Mouse (Mus musculus) induced T-regulatory cell, adult 2 months (primary cell): ENCODE measurements at regions not wholly inside any gene's neighbourhood (a gene's known extent, or its start where the extent isn't known, plus 50 kb on each side); places are given as distances from the start of the nearest gene placed in this dataset.
"Not testable (repeated sequence)": the region's sequence is repeated elsewhere in the genome, so short reads cannot be mapped to it uniquely, and the experiment has no call there.

ENCODE experiments used
- DNase-seq: peaks from one replicate; pipeline ENCODE4 v3.0.0-alpha.2; 2012; ENCODE audit warnings: low read depth

DNA sequence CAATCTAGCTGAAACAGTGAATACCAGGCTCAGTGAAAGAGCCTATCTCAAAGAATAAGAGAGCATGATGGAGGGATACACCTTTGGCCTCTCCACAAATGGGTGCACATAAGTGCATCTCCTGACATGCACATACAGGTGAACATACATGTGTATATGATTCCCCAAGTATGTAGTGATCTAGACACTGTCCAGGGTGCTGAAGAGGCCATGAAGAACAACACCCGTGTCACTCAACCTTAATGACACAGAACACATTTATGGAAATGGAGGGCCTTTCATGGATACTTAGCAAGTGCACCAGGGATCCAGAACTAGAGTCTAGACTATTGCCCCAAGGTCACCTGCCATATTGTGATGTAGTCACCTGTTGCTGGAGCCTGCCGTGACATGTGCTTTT, 56.9 kb downstream of the Spata19 start:
- no peak for DNase-seq

DNA sequence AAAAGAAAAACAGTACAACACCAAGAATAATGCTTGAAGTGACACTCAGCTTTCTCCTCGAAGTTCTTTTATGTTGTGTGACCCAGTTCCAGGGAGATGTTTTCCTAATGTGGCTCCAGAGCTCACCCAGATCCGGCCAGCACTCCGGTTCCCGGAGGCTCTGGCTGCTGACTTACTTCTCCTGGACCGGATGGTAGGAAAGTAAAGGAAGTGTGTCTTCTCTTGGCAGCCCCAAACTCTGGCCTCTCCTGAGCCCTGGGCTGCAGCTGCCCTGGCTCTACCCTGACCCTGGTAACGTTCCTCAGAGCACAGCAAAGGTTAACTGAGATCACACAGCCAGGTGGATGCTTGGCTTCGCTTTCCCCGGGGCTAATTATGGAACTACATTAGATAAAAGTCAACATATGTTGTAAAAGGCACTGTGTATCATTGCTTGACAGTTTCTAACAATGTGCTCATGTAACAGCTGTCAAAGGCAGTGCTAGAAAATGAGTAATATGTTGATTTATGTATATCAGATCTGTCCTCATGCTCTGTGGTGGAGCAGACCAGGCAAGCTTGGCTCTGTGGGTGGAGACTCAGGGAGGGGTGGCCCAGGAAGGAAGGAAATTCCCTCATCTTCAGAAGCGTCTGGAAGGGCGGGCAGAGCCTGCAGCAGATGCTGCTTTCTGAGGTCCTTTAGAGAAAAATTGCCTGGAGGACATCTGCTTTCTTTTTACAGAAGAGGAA, 57.5 kb downstream of the Spata19 start:
- DNase-seq: no peak

DNA sequence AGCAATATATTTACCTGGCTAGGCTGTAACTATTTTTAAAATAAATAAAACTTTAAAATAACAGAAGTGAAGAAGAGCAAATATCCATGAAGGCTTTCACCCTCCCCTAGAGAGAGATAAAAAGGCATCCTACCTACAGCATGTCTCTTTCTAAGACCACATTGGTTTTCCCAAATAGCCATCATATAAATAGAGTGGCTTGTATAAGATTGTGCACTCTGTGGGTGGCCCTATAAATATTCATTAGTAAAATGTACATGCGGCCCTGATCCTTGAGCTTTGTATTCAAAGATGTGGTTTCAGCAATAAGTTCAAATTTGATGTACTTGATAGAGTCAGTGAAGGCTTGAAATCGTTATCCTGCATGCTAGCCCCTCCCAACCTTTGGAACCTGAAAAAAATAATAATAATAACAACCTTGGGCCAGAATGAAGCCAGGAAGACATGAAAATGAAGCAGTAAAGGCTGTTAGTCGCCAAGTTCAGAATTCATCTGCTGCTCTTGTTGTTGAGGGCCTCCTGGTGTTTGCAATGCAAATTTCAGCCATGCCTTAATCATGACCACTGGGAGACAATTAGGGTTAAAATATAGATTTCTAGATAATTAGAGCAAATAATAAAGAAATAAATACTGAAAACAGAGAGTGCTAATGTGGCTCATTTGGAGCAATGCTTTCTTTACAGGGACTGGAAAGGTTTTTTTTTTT, 61.9 kb downstream of the Spata19 start:
- no peak for DNase-seq

DNA sequence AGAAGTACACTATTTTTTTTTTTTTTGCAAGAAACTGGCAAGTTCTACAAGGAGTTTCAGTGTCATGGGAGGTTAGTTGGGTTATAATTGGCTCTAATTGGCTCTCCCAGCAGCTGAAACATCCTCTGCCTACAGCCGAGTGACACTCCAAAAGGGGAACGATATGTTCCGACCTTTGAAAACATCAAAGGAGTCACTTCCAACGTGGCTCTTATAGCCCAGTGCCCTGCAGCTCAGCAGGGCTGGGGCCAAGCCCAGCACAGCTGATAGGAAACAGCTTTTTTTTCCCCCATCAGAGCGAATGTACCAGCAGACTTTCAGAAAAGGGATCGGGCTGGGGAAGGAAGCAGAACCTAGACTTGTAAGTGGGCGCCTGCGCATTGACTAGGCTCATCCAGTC, 64.4 kb downstream of the Spata19 start:
- DNase-seq: no peak

DNA sequence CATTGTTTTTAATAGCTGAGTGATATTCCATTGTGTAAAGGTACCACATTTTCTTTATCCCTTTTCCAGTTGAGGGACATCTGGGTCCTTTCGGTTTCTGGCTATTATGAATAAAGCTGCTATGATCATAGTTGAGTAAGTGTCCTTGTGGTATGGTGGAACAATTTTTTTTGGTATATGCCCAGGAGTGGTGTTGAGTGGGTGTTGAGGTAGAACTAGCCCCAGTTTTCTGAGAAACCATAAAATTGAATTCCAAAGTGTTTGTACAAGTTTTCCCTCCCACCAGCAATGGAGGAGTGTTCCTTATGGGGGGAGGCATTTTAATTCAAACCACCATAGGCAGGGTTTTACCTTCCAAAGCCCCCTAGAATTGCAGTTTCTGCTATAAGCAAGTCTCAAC, 67.4 kb downstream of the Spata19 start:
- DNase-seq: no peak

DNA sequence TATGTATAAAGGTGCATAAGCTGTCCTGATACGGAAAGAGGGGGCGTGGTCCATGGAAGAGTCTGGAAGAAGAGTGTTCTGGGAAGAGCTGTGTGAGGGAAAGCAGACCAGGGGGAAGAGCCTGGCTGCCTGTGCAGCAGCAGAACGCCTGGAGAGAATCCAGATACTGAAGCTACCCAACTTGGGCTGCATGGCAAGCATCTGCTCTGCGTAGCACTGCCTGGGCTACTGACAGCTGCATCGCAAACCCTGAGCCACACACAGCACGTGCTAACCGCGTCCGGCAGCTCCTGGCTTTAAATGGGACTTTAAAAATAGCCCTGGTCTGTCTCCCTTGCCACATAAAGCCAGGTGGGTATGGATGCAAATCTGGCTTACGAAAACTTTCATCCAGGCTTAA, 78.9 kb downstream of the Spata19 start:
- DNase-seq: no peak

DNA sequence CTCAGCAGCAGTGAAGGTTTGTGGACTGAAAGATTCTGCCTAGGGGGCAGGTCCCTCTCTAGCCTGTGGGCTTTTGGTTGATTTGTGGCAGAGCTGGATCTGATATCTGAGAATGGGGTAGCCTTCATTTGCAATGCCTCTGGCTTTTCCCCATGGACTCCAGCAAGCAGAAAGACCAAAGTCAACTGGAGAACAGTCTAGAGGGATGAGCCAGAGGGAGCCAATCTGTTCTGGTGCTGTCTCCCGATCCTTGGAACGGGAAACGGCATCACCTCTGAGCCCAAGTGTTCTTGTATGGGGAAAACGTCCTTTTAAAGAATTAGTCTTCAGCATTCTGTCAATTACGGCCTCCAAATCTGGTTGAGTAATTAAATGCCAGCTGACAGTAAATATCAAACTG, 80.0 kb downstream of the Spata19 start:
- no peak for DNase-seq

DNA sequence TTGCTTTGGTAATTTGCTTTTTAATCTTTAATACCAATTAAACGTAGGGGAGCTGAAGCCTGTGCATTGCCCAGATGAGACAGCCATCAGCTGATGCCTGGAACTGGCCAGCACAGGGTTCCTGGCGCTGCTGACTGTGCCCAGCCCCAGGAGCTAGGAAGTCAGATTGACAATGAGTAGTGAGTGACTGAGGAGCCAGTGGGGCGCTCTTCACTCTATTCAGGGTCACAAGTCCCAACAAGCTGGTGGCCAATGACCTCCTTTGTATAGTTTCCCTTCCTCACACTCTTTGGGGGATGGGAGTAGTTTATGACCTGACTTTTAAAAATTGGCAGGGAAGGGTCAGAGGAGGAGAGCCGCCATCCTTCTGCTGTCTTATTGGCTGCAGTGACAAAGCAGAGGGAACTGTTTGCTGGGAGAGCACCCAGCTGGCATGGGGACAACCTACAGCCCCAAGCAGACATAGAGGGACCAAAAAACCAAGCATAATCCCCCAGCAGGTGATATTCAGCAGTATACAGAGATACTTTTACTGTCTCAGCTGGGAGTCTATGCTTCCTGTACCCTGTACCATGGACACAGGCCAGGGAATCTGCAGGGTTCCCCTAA, 80.6 kb downstream of the Spata19 start:
- DNase-seq: no peak

DNA sequence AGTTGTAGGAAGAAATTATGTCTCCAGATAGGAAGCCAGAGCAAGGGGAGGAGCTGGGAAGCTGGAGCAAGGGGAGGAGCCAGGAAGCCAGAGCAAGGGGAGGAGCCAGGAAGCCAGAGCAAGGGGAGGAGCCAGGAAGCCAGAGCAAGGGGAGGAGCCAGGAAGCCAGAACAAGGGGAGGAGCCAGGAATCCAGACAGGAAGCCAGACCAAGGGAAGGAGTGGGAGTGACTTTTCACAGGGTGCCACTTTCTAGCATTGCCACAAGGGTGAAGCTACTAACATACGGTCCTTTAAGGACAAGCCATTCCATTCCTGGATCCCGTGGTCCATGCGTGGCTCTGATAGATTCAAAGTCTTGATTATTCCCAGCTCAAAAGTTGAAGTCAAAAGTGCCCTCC, 81.7 kb downstream of the Spata19 start:
- no peak for DNase-seq

DNA sequence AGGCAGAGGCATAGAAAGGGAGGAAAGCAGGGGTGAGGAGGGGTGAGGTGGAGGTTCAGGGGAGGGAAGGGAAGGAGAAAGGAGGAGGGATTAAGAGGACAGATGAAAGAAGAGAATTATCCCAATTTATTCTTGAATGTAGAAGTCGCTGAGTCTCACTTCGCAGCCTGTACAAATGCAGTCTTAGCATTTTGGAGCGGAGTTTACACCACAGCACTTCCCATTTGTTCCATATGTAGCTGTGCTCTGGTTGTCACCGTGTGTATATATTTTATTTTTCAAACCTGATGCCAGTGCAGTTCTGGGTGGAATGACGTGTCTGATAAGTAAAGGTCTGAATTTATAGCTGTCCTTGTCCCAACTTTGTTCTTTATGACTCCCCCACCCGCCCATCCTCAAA, 105.2 kb downstream of the Spata19 start:
- no peak for DNase-seq

DNA sequence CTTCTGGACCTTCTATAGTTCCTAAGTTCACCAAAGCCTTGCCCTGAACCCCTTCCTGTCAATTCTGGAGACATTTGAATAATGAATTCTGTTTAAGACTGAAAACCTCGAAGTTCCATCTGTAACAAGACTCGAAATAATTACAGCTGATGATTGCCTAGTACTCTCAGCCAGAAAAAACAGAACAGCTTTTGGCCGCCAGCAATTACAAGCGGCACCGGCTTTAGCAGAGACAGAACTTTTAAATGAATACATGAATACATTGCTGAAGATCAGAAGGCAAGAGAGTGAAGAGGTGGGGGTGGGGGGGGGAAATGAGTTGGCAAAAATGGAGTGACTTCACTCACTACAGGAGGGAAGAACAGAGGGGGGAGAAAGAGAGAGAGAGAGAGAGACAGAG, 112.6 kb downstream of the Spata19 start:
- no peak for DNase-seq

DNA sequence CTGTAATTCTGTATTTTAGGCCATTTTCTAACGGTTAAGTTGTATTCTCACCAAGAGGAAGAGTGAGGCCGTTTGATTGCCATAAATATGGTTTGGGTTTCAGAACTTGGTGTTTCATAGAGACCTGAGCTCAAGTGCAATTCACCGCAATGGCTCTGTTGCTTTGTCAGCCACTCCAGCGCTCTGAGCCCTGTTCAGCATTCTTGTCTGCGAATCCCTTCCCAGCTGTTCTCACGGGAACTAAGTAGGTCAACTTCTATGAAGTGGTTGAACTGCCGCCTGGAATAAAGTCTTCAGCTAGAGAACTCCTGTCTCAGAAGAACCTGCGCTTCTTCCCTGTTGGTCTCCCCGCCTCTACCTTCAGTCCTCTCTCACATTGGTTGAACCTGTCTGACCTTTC, 113.1 kb downstream of the Spata19 start:
- no peak for DNase-seq

DNA sequence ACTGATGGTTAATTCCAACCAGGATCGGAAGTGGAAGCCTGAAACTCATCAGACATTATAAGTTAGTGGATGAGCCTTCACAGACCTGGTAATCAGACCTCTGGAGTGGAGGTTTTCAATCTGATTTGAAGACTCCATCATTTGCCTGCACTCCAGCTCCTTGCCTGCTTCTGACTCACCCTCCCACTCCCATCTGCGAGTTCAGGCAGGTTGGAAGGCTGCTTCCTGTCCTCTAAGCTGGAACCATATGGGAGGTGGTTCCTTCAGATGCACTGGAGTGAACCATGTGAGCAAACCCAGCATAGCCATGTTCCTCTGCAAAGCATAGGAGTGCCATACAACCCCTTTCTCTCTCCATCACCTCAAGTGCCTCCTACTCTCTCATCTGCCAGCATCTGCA, 114.6 kb downstream of the Spata19 start:
- DNase-seq: no peak

DNA sequence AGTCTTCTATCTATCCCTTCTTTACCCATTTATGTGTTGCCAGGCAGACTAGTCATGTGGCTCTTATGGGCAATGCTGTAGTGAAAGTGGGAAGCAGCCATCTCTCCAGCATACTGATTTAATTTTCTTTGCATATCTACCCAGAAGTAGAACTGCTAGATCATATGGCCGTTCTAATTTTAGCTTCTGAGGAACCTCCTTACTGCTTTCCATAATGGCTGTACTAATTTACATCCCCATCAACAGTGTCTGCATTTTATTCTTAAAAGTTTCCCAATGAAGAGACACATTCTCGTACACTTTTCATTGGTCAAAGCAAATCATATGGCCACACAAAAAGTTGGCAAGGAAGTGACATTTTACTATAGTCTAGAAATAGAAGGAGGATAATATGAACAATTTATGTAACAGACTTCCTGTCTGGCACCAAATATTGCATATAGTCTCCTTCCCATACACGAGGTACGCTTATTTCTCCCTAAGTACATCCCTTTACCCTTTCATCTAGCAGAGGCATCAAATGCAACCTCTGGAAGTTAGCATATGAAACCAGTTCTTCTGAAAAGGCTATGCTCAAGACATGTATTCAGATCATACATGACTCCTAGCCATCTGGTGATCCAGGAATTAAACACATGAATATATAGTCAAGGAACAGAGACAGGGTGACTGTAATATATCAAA, 119.0 kb downstream of the Spata19 start:
- no peak for DNase-seq

DNA sequence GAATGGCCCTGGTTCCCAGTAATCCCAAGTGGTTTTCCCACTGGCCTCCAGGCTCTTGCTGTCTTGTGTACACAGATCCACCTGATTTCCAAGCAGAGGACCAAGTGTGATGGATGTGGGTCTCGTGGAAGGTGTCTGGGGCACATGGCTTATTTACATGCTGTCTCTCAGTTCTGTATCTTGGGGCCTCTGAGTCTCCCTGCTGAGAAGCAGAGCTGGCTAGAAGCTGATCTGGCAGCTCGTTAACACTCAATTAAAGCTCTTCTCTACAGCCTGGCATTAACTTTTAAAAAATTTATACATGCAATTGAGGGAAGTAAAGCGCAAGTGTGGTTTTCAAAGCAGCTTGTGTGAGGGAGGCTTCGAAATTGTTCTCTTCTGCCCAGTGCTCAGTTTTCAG, 121.4 kb downstream of the Spata19 start:
- DNase-seq: no peak

DNA sequence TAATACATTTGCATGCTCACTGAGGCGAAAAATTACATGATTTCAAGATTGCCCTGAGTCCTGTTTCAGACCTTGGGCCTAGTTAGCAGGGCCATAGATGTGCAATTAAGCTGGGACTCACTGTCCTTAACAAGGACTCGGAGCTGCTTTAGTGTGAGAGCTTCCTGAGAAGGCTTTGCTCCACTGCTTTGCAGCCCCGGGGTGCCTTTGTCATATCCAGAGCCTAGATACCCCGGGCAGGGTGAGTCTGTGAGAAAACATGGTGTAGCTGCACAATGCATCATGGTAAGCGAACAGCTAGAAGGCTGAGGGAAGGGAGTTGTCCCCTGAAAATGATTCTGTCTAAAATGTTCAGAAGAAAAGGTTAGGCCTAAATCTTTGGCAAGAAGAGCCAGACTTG, 123.1 kb downstream of the Spata19 start:
- DNase-seq: no peak

DNA sequence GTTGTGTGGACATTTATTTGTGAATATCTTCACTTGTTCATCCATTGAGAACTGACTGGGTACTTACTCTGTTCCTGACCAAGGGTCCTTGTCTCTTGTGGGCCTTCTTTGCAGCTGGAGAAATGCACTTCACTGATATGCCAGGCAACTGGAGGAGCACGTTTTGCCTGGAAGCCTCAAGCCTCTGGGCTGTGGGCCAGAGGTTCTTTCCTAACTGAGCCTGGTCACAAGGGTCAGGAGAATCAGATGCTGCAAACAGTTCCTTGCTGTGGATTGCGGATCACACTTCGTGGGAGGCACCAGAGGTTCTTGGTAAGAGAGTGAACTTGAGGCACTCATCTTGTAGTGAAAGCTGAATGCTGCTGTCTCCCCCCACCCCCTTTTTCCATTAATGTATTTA, 124.6 kb downstream of the Spata19 start:
- no peak for DNase-seq

DNA sequence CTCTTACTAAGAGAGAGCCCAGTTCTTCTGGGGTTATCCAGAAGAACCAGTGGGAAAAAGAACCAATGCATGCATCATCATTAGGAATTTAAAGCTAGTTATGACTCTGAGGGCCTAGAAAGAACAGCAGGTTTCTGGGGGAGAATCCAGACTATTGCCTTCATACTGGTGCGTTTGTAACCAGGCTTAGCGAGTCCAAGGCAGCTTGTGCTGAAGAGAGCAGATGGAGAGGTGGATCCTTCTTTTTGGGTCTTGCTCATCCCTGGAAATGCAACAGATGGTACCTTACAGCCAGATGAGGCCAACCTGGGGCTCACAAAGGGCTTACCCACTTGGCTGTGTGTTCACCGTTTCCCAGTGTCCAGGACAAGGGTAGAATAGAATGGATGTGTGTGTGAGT, 130.1 kb downstream of the Spata19 start:
- no peak for DNase-seq

DNA sequence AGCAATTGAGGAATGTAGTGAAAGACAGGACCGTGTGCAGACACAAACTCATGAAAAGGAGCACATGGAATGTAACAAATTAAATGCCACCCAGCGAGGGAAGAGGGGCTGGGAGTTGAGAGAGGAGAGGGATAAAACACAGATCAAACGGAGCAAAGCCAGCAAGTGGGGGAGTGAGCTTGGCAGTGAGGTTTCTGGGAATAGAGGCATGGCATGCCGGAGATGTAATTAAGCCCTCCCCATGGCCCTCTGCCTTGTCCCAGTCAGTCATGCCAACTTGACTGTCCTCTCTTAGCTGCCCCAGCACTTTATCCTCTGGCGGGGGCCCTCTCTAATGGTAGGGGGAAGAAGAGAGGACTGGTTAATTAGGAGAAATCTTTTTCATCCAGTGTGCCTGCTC, 141.9 kb downstream of the Spata19 start:
- DNase-seq: no peak

DNA sequence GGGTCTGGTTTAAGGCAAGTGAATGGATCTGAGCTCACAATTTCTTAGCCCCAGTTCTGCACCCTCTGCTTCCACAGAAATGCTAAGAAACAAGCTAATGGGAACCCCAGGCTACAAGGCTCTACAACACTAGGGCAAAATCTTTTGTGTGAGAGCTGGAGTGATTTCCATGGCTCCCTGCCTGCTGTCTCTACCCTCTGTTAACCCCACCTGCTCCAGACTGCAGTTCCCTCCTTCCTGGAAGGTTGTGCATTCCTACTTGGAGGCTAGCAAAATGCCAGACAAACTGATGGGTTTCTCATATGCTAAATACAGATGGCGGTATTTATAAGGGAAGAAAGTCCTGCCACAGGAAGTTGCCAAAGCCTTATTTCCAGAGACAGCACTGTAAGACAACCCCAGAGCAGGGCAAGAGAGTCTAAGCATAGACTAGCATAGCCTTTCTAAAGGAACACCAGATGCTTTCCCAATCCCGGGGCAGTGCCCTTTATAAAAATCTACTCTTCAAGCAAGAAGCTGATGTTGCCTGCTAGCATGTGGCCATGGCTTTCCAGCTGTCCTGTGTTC, 145.1 kb downstream of the Spata19 start:
- no peak for DNase-seq

DNA sequence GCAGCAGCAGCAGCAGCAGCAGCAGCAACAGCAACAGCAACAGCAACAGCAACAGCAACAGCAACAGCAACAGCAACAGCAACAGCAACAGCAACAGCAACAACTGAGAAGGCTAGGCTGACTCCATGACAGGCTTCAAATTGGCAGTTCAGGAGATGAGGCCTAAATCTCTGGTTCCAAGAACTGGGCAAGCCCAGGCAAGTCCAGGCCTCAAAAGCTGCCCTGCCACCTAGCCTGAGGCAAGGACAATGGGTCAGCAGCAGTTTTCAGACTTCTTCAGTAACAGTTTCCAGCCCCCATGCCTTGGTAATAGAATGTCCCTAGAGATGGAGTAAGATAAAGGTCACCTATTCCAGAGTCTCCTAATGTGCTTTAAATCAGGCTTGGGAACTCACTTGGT, 158.1 kb downstream of the Spata19 start:
- DNase-seq: not testable (repeated sequence)
